Mouse (Mus musculus): ENCODE measurements at regions not wholly inside any gene's neighbourhood (a gene's known extent, or its start where the extent isn't known, plus 50 kb on each side); places are given as distances from the start of the nearest gene placed in this dataset.

- H3K36me3 ChIP-seq (ENCODE audit: control insufficient read depth, insufficient read depth, low read length), result no peaks in the 10 kb centered on the region
- H3K27me3 ChIP-seq (ENCODE audit: control insufficient read depth, insufficient read depth, low read length), result no peaks in the 10 kb centered on the region
- 56% methylated on average over 3 of the region's 3 CpGs for WGBS (ENCODE audit: insufficient replicate concordance)
- ATAC-seq (replicated peaks; ENCODE audit: insufficient number of reproducible peaks, low FRiP score, low TSS enrichment), result no peak
- H3K9me3 ChIP-seq (replicated peaks; ENCODE audit: control insufficient read depth, low read length), result no peaks in the 10 kb centered on the region
- H3K27ac ChIP-seq (ENCODE audit: low read depth, low read length), result no peak overlapping the region
- no peak overlapping the region for H3K4me2 ChIP-seq
- H3K4me1 ChIP-seq (ENCODE audit: control insufficient read depth, insufficient read depth, low read length), result no peaks in the 10 kb centered on the region; the same call in 1 of the 2 replicates
- H3K9ac ChIP-seq (ENCODE audit: low read depth, low read length), result no peak overlapping the region
- no peak overlapping the region for H3K4me3 ChIP-seq (ENCODE audit: low read depth, low read length)
Measured at GRCm38 (mm10) chr13:101100621-101101020, 267.4 kb upstream of the Slc30a5 start.

DNA sequence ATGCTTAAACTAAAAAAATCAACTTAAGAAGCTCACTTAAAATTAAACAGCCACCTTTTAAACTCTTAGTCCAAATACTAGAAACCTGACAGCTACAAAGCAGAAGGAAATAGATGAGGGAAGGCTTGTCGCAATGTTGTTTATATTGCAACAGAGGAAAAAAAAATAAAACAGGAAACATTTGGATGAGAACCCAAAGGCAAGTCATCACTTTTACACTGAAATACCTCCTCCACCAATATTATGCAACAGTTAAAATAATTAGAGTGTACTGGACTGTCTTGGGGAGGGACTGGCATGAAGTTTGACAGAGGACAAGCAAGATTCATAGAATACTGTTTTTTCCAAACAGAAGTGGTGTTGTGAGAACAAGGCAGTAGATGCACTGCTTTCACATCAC lies 263.6 kb upstream of the Slc30a5 start:
- no peak overlapping the region for H3K9ac ChIP-seq (ENCODE audit: low read depth, low read length)
- H3K4me2 ChIP-seq, result no peak overlapping the region
- H3K27ac ChIP-seq (ENCODE audit: low read depth, low read length), result no peak overlapping the region
- no peaks in the 10 kb centered on the region for H3K36me3 ChIP-seq (ENCODE audit: control insufficient read depth, insufficient read depth, low read length)
- H3K4me3 ChIP-seq (ENCODE audit: low read depth, low read length), result no peak overlapping the region
- no peaks in the 10 kb centered on the region; the same call in 1 of the 2 replicates for H3K4me1 ChIP-seq (ENCODE audit: control insufficient read depth, insufficient read depth, low read length)
- no peaks in the 10 kb centered on the region for H3K27me3 ChIP-seq (ENCODE audit: control insufficient read depth, insufficient read depth, low read length)
- no peak for ATAC-seq (replicated peaks; ENCODE audit: insufficient number of reproducible peaks, low FRiP score, low TSS enrichment)
- 79% methylated on average over 1 of the region's 1 CpGs for WGBS (ENCODE audit: insufficient replicate concordance)
- no peaks in the 10 kb centered on the region for H3K9me3 ChIP-seq (replicated peaks; ENCODE audit: control insufficient read depth, low read length)

- H3K9ac ChIP-seq (ENCODE audit: low read depth, low read length), result no peak overlapping the region
- H3K4me1 ChIP-seq (ENCODE audit: control insufficient read depth, insufficient read depth, low read length), result no peaks in the 10 kb centered on the region; the same call in 1 of the 2 replicates
- H3K27me3 ChIP-seq (ENCODE audit: control insufficient read depth, insufficient read depth, low read length), result no peaks in the 10 kb centered on the region
- H3K27ac ChIP-seq (ENCODE audit: low read depth, low read length), result no peak overlapping the region
- no peaks in the 10 kb centered on the region for H3K36me3 ChIP-seq (ENCODE audit: control insufficient read depth, insufficient read depth, low read length)
- no peak overlapping the region for H3K4me2 ChIP-seq
- WGBS (ENCODE audit: insufficient replicate concordance), result 80% methylated on average over 6 of the region's 6 CpGs
- no peak for ATAC-seq (replicated peaks; ENCODE audit: insufficient number of reproducible peaks, low FRiP score, low TSS enrichment)
- H3K9me3 ChIP-seq (replicated peaks; ENCODE audit: control insufficient read depth, low read length), result no peaks in the 10 kb centered on the region
- no peak overlapping the region for H3K4me3 ChIP-seq (ENCODE audit: low read depth, low read length)
Measured at GRCm38 (mm10) chr13:101096221-101096620, 263.0 kb upstream of the Slc30a5 start.

GRCm38 (mm10) chr13:101095057-101095831 lies 262.0 kb upstream of the Slc30a5 start:
- 79% methylated on average over 6 of the region's 6 CpGs for WGBS (ENCODE audit: insufficient replicate concordance)
- Histone ChIP-seq H3K9me3 (replicated peaks; ENCODE audit: control insufficient read depth, low read length) (no peaks in the 10 kb centered on the region), H3K4me1 (ENCODE audit: control insufficient read depth, insufficient read depth, low read length) (no peaks in the 10 kb centered on the region; the same call in 1 of the 2 replicates), H3K27ac (ENCODE audit: low read depth, low read length) (no peak overlapping the region), H3K27me3 (ENCODE audit: control insufficient read depth, insufficient read depth, low read length) (no peaks in the 10 kb centered on the region), H3K9ac (ENCODE audit: low read depth, low read length) (no peak overlapping the region), H3K36me3 (ENCODE audit: control insufficient read depth, insufficient read depth, low read length) (no peaks in the 10 kb centered on the region), H3K4me2 (no peak overlapping the region), H3K4me3 (ENCODE audit: low read depth, low read length) (no peak overlapping the region)
- no peak for ATAC-seq (replicated peaks; ENCODE audit: insufficient number of reproducible peaks, low FRiP score, low TSS enrichment)

GRCm38 (mm10) chr13:101092743-101093131 lies 259.5 kb upstream of the Slc30a5 start:
- Histone ChIP-seq H3K36me3 (ENCODE audit: control insufficient read depth, insufficient read depth, low read length) (no peaks in the 10 kb centered on the region), H3K9me3 (replicated peaks; ENCODE audit: control insufficient read depth, low read length) (no peaks in the 10 kb centered on the region), H3K4me1 (ENCODE audit: control insufficient read depth, insufficient read depth, low read length) (no peaks in the 10 kb centered on the region), H3K27ac (ENCODE audit: low read depth, low read length) (no peak overlapping the region), H3K4me2 (no peak overlapping the region), H3K4me3 (ENCODE audit: low read depth, low read length) (no peak overlapping the region), H3K9ac (ENCODE audit: low read depth, low read length) (no peak overlapping the region), H3K27me3 (ENCODE audit: control insufficient read depth, insufficient read depth, low read length) (no peaks in the 10 kb centered on the region)
- 91% methylated on average over 10 of the region's 10 CpGs for WGBS (ENCODE audit: insufficient replicate concordance)
- no peak for ATAC-seq (replicated peaks; ENCODE audit: insufficient number of reproducible peaks, low FRiP score, low TSS enrichment)

DNA sequence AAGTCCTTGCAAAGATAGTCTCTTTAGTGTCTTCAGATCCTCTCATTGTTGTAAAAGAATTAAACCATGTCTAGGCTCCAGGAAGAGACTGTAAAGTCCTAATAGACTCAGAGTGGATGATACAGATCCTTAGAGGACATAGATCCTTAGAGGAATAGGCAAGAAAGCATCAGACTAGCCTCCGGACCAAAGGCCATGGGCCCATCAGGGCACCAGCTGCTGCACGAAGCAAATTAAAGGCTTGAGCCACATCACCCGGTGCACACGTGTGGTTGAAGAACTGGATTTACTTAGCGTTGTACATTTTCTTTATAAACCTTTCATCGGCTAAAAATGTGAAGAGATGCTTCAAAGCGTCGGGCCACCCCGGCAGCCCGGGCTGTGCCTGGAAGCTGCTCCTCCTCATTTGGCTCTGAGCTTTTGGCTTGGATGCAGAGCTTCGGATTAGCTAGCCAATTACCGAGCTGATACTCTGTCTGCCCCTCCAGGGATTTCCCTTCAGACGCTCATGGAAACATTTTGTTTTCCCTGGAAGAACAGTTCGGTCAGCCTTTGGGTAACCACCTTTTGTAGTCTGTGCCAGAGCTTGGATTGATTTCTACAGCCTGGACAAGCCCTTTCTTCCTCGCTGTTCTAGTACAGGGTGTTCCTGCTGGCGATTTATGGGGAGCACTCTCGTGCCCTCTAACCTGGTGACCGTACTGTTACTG lies 259.0 kb upstream of the Slc30a5 start:
- H3K27me3 ChIP-seq (ENCODE audit: control insufficient read depth, insufficient read depth, low read length), result no peaks in the 10 kb centered on the region
- ATAC-seq (replicated peaks; ENCODE audit: insufficient number of reproducible peaks, low FRiP score, low TSS enrichment), result no peak
- H3K4me3 ChIP-seq (ENCODE audit: low read depth, low read length), result no peak overlapping the region
- no peaks in the 10 kb centered on the region for H3K4me1 ChIP-seq (ENCODE audit: control insufficient read depth, insufficient read depth, low read length)
- no peak overlapping the region for H3K9ac ChIP-seq (ENCODE audit: low read depth, low read length)
- no peaks in the 10 kb centered on the region for H3K9me3 ChIP-seq (replicated peaks; ENCODE audit: control insufficient read depth, low read length)
- H3K36me3 ChIP-seq (ENCODE audit: control insufficient read depth, insufficient read depth, low read length), result no peaks in the 10 kb centered on the region
- no peak overlapping the region for H3K27ac ChIP-seq (ENCODE audit: low read depth, low read length)
- no peak overlapping the region for H3K4me2 ChIP-seq
- WGBS (ENCODE audit: insufficient replicate concordance), result 85% methylated on average over 18 of the region's 18 CpGs

DNA sequence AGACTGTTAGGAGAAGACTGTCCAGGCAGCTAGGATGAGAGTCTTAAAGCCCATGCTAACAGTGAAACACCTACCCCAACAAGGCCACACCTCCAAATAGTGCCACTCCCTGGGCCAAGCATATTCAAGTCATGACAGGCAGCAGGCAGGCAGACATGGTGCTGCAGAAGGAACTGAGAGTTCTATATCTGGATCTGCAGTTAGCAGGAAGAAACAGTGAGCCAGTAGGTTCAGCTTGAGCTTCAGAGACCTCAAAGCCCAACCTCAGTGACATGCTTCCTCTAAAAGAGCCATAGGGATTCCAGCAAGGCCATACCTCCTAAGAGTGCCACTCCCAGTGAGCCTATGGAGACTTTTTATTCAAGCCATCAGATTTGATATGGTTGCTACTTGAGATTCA lies 252.0 kb upstream of the Slc30a5 start:
- H3K9me3 ChIP-seq (replicated peaks; ENCODE audit: control insufficient read depth, low read length), result no peaks in the 10 kb centered on the region
- H3K27me3 ChIP-seq (ENCODE audit: control insufficient read depth, insufficient read depth, low read length), result no peaks in the 10 kb centered on the region
- H3K27ac ChIP-seq (ENCODE audit: low read depth, low read length), result no peak overlapping the region
- no peaks in the 10 kb centered on the region for H3K4me1 ChIP-seq (ENCODE audit: control insufficient read depth, insufficient read depth, low read length)
- no peak for ATAC-seq (replicated peaks; ENCODE audit: insufficient number of reproducible peaks, low FRiP score, low TSS enrichment)
- no peak overlapping the region for H3K9ac ChIP-seq (ENCODE audit: low read depth, low read length)
- no peak overlapping the region for H3K4me2 ChIP-seq
- H3K36me3 ChIP-seq (ENCODE audit: control insufficient read depth, insufficient read depth, low read length), result no peaks in the 10 kb centered on the region
- no peak overlapping the region for H3K4me3 ChIP-seq (ENCODE audit: low read depth, low read length)

- Histone ChIP-seq H3K36me3 (ENCODE audit: control insufficient read depth, insufficient read depth, low read length) (no peaks in the 10 kb centered on the region), H3K27ac (ENCODE audit: low read depth, low read length) (no peak overlapping the region), H3K9me3 (replicated peaks; ENCODE audit: control insufficient read depth, low read length) (no peaks in the 10 kb centered on the region), H3K27me3 (ENCODE audit: control insufficient read depth, insufficient read depth, low read length) (no peaks in the 10 kb centered on the region), H3K4me2 (no peak overlapping the region), H3K9ac (ENCODE audit: low read depth, low read length) (no peak overlapping the region), H3K4me1 (ENCODE audit: control insufficient read depth, insufficient read depth, low read length) (no peaks in the 10 kb centered on the region), H3K4me3 (ENCODE audit: low read depth, low read length) (no peak overlapping the region)
- ATAC-seq (replicated peaks; ENCODE audit: insufficient number of reproducible peaks, low FRiP score, low TSS enrichment), result no peak
- 86% methylated on average over 5 of the region's 5 CpGs for WGBS (ENCODE audit: insufficient replicate concordance)
Measured at GRCm38 (mm10) chr13:101084193-101084592, 251.0 kb upstream of the Slc30a5 start.

DNA sequence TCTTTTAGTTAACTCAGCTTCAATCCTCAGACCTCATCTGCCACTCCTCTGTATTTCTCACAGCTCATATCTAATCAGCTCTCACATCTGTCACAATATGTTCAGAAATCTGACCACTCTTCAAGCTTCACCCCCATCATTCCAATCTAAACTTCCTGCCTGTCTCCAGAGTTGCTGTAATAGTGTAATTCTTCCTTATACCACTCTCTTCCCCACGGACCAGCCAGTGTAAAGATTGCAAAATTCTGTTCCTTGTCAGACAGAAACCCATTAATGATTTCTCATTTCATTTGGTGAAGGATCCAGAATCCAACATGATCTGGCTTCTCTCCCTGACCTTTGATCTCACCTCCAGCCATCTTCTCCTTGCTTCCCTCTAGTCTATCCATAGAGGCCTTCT lies 250.2 kb upstream of the Slc30a5 start:
- no peak overlapping the region for H3K27ac ChIP-seq (ENCODE audit: low read depth, low read length)
- 49% methylated on average over 1 of the region's 1 CpGs for WGBS (ENCODE audit: insufficient replicate concordance)
- no peak for ATAC-seq (replicated peaks; ENCODE audit: insufficient number of reproducible peaks, low FRiP score, low TSS enrichment)
- no peaks in the 10 kb centered on the region for H3K36me3 ChIP-seq (ENCODE audit: control insufficient read depth, insufficient read depth, low read length)
- no peak overlapping the region for H3K4me2 ChIP-seq
- no peaks in the 10 kb centered on the region for H3K9me3 ChIP-seq (replicated peaks; ENCODE audit: control insufficient read depth, low read length)
- no peaks in the 10 kb centered on the region for H3K27me3 ChIP-seq (ENCODE audit: control insufficient read depth, insufficient read depth, low read length)
- H3K9ac ChIP-seq (ENCODE audit: low read depth, low read length), result no peak overlapping the region
- no peak overlapping the region for H3K4me3 ChIP-seq (ENCODE audit: low read depth, low read length)
- H3K4me1 ChIP-seq (ENCODE audit: control insufficient read depth, insufficient read depth, low read length), result no peaks in the 10 kb centered on the region
